Mouse (Mus musculus) G1E (cell line): ENCODE measurements around the gene Cyp1b1. TPM values are rescaled to one million over a fixed set of nuclear protein-coding genes. Genes with fewer than 3 reads are reported as not detected.

Experiments used
- ATAC-seq: 2 replicates; pipeline ENCODE4 v1.8.0; 2016; ENCODE audit warnings: mild to moderate bottlenecking; ENCODE audit not compliant: insufficient number of reproducible peaks, poor library complexity, low FRiP score, severe bottlenecking; ENCODE audit errors: extremely low read depth
- DNase-seq: peaks from one replicate; pipeline ENCODE4 v3.0.0; 2012; ENCODE audit warnings: low spot score
- H3K27me3 ChIP-seq: 2 replicates; pipeline ENCODE4 v1.6.1; 2012; ENCODE audit warnings: mild to moderate bottlenecking, low read length, inconsistent platforms; ENCODE audit not compliant: insufficient read depth
- H3K36me3 ChIP-seq: replicated peaks from 2 replicates; pipeline ENCODE3; 2012; ENCODE audit warnings: mild to moderate bottlenecking, inconsistent platforms
- H3K4me1 ChIP-seq: 2 replicates; pipeline ENCODE4 v1.6.1; 2012; ENCODE audit warnings: low read depth, low read length, inconsistent platforms, mixed read lengths; ENCODE audit not compliant: insufficient read depth
- H3K4me3 ChIP-seq: 2 replicates; pipeline ENCODE4 v1.5.1; 2012; ENCODE audit warnings: low read depth, mild to moderate bottlenecking, inconsistent platforms, low read length, moderate library complexity, mixed read lengths
- H3K9me3 ChIP-seq: replicated peaks from 2 replicates; pipeline ENCODE4 v1.6.1; 2012; ENCODE audit warnings: inconsistent platforms
- CTCF ChIP-seq: IDR thresholded peaks from 2 replicates; pipeline ENCODE4 v1.5.1; 2012; ENCODE audit warnings: low read depth, low read length, inconsistent platforms, mixed read lengths
- GATA1 ChIP-seq: IDR thresholded peaks from 2 replicates; pipeline ENCODE4 v1.6.1; 2012; ENCODE audit warnings: borderline replicate concordance, low read length, inconsistent platforms, mixed read lengths
- GATA2 ChIP-seq: IDR thresholded peaks from 2 replicates; pipeline ENCODE4 v1.6.1; 2012; ENCODE audit warnings: low read depth, low read length, inconsistent platforms, borderline replicate concordance
- POLR2AphosphoS5 ChIP-seq: IDR thresholded peaks from 2 replicates; pipeline ENCODE4 v1.6.1; 2012; ENCODE audit warnings: low read depth, low read length, inconsistent platforms; ENCODE audit not compliant: insufficient replicate concordance
- TAL1 ChIP-seq: conservative IDR thresholded peaks from 2 replicates; pipeline ENCODE4 v1.6.1; 2012; ENCODE audit warnings: low read depth, low read length, inconsistent platforms, mixed read lengths
- polyA plus RNA-seq: library from polyadenylated mRNA; stranded (reverse); fragments of >175 nt; gene quantifications from 2 replicates; pipeline ENCODE4 v1.2.3, GENCODE M21; 2012
- total RNA-seq, 2 experiments: library from RNA; stranded (forward) in 1 of 2; stranded (reverse) in 1 of 2; fragments of 200-1000 nt in 1 of 2; fragments of >200 nt in 1 of 2; fragmentation: Nextera tagmentation in 1 of 2; gene quantifications; 2 replicates each; pipeline ENCODE4 v1.2.3; 2014 to 2017

Gene Cyp1b1
- total and polyA plus RNA-seq, 3 experiments: 0.05 TPM; not detected in 2

DNA sequence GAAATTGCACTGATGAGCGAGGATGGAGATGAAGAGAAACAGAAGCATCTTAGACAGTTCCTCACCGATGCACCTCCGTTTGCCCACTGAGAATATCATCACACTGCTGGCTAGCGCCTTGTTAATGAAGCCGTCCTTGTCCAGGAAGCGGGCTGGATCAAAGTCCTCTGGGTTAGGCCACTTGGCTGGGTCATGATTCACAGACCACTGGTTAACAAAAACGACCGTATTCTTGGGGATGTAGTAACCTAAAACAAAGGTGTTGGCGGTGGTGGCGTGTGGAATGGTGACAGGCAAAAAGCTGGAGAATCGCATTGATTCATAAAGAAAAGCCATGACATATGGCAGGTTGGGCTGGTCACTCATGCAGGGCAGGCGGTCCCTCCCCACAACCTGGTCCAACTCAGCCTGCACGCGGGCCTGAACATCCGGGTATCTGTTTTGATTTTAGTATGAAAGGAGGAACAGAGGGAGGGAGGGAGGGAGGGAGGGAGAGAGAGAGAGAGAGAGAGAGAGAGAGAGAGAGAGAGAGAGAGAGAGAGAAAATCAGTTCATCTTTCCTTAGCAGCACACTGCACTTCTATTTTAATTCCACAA lies 4.5 kb downstream of the Cyp1b1 start:
- no peak for DNase-seq
- H3K27me3 ChIP-seq: peaks cover 4% of the 10 kb centered on the region; the same call in 1 of the 2 replicates

DNA sequence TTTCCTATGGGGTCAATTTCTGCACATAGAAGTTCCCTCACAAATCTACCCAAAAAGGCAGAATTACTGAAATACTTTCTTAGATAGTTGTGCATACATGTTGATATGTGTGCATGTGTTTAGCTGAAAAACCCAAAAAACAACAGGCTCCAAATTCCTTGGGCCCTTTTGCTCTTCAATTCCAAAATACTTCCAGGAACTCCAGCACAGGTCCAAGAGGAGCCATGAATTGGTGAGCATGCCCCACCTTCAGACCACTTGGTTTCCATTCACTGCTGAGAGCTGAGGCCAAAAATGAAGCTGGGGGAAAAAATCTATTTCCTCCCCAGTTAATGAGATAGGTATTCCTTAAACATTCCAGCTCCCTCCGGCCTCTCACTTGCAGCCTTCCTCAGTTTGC lies 5.1 kb downstream of the Cyp1b1 start:
- Histone ChIP-seq H3K4me1 (no peaks in the 10 kb centered on the region), H3K9me3 (peaks cover 4% of the 10 kb centered on the region), H3K27me3 (peaks cover 6% of the 10 kb centered on the region; the same call in 1 of the 2 replicates), H3K4me3 (no peak overlapping the region), H3K36me3 (no peaks in the 10 kb centered on the region)
- ATAC-seq: no peak
- no peak for DNase-seq
- no peak for TF ChIP-seq GATA2
- TF ChIP-seq POLR2AphosphoS5: no peak
- no peak for TF ChIP-seq GATA1
- no peak for TF ChIP-seq TAL1
- no peak for TF ChIP-seq CTCF

More for the DNA sequence above, 4.5 kb downstream of the Cyp1b1 start:
- TF ChIP-seq GATA1 (no peak), CTCF (no peak), GATA2 (no peak), TAL1 (no peak), POLR2AphosphoS5 (no peak)
- Histone ChIP-seq H3K9me3 (peaks cover 4% of the 10 kb centered on the region), H3K4me1 (0 out of 2 replicates have a peak, but pooled peaks cover under 1% of the 10 kb centered on the region), H3K4me3 (no peak overlapping the region), H3K36me3 (no peaks in the 10 kb centered on the region)
- ATAC-seq: no peak

DNA sequence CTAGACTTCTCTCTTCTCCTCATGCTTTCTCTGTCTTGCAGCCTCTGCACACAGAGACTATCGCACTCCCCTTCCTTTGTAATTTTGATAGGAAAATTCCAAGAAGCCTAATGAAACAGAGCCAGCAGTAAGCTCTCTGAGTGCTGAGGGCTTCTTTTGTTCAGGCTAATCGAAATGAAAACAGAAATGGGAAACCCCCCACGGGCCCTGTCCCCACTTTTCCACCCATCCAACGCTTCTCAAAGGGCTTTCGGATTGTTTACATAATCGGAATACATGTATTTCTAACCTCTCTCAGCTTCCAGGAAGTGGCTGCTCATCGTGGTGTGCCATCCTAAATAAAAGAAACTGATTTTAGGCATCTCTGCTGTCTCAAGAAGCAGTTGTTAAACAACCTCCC lies 6.7 kb downstream of the Cyp1b1 start:
- Histone ChIP-seq H3K27me3 (peaks cover 3% of the 10 kb centered on the region; the same call in 1 of the 2 replicates), H3K4me1 (no peaks in the 10 kb centered on the region), H3K9me3 (no peaks in the 10 kb centered on the region), H3K4me3 (no peak overlapping the region), H3K36me3 (no peaks in the 10 kb centered on the region)
- DNase-seq (no peak), ATAC-seq (no peak)
- TF ChIP-seq GATA2 (no peak), CTCF (no peak), POLR2AphosphoS5 (no peak), TAL1 (no peak)

DNA sequence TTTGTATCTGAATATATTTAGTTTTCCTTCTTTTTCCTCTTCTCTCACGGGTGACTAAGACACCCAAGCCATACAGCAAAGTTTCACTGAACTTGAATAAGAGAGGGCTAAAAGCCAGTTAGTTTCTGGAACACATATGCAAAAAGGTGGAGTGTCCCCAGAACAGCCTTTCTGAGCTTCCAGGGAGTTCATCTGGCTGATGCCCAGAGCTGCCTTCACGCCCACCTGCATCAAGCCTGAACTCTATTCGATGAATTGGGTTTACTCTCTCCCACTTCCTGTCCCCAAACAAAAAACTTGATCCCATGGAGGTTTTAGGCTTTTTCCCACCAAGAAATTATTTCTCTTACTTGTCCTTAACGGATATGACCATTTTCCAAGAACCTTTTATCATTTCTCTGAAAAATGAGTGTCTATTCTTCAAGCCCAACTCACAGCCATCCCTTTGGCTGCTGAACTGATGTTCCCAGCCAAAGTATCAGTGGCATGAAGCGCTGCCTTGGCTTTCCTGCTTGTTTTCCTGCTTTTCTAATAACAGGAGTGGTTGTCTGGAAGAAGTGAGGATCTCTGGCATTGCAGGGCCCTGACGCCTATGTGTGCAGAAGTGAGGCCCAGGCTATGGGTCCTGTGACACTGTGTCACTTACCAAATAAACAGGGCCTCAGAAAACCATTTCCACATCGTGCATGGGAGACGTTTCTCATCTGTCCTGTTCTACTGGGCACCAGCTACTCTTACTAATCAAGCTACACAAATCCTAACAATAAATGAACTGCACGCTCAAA lies 9.0 kb downstream of the Cyp1b1 start:
- Histone ChIP-seq H3K27me3 (peaks cover 3% of the 10 kb centered on the region; the same call in 1 of the 2 replicates), H3K36me3 (no peaks in the 10 kb centered on the region), H3K9me3 (no peaks in the 10 kb centered on the region), H3K4me1 (no peaks in the 10 kb centered on the region), H3K4me3 (no peak overlapping the region)
- TF ChIP-seq POLR2AphosphoS5 (no peak), GATA1 (no peak), TAL1 (no peak), GATA2 (no peak), CTCF (no peak)
- ATAC-seq (no peak), DNase-seq (no peak)

DNA sequence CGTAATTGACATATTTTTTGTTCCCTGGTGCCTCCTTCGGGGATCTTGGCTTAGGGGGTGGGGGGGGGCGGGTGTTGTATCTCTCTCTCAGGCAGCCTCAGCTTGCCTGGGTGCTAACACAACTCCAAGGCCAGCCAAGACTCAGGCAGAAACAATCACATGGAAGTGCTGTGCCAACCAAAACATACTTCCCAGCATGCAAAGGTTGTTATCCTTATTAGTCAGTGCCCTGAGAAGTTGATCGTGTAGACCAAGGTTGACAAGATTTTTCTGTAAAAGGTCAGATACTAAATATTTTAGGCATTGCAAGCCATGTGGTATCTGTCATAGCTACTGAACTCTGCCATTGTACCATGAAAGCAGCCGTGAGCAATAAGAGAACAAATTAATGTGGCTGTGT lies 14.0 kb downstream of the Cyp1b1 start:
- Histone ChIP-seq H3K4me1 (no peaks in the 10 kb centered on the region), H3K36me3 (no peaks in the 10 kb centered on the region), H3K4me3 (no peak overlapping the region), H3K9me3 (no peaks in the 10 kb centered on the region), H3K27me3 (peaks cover 3% of the 10 kb centered on the region; the same call in 1 of the 2 replicates)
- TF ChIP-seq GATA1: no peak
- no peak for TF ChIP-seq GATA2
- TF ChIP-seq TAL1: no peak
- no peak for TF ChIP-seq CTCF
- TF ChIP-seq POLR2AphosphoS5: no peak
- DNase-seq: no peak
- ATAC-seq: no peak

DNA sequence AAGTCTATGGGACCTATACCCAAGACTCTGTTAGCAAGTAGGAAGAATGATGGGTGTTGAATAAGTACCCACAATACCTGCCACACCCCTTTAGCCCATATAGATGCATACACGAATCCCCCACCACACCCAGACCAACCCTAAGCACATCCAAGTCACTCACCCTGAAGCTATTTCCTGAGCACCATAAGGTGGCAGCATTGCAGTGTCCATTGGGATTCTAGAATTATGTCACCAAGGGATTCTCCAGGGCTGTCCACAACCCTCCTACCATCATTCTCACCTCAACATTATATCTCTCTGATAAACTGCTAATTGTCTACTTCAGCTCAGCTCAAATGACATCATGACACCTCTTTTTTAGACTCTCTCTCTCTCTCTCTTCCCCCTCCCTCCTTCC lies 15.7 kb downstream of the Cyp1b1 start:
- H3K4me1 ChIP-seq: no peaks in the 10 kb centered on the region
- H3K36me3 ChIP-seq: no peaks in the 10 kb centered on the region
- H3K4me3 ChIP-seq: no peak overlapping the region
- DNase-seq: no peak
- H3K27me3 ChIP-seq: no peaks in the 10 kb centered on the region
- H3K9me3 ChIP-seq: no peaks in the 10 kb centered on the region
- no peak for ATAC-seq
- no peak for TF ChIP-seq POLR2AphosphoS5
